Mouse (Mus musculus): ENCODE results near the gene Nrbf2.

DNA sequence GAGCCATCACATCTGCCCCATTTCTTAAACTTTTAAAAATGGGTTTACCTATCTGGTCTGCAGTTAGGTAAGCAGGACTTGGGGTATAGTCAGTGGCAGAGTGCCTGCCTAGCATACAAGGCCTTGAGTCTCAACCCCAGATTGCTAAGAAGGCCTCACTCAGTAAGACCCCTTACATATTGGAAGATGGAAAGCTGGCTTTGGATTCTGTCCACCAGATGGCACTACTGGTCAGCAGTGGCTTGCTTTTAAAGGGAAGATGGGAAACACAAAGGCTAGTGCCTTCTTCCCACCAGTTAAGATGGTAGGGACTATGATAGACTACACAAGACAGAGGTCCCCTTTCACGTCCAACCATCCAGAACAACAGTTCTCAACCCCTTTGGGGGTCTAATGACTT lies 20.3 kb downstream of the Nrbf2 start:
- no peak for TF ChIP-seq CTCF (IDR thresholded peaks at IDR 0.05; ENCODE audit: control insufficient read depth, insufficient read depth, insufficient replicate concordance, low read depth, low read length)
- no peak for TF ChIP-seq POLR2A (IDR thresholded peaks at IDR 0.05; ENCODE audit: control insufficient read depth, low read depth, low read length)
